Mouse (Mus musculus) left cerebral cortex, postnatal 14 days (tissue): ENCODE measurements at regions not wholly inside any gene's neighbourhood (a gene's known extent, or its start where the extent isn't known, plus 50 kb on each side); places are given as distances from the start of the nearest gene placed in this dataset.

Experiments
- DNase-seq, 2 experiments: peaks; one replicate each; pipeline ENCODE4 v3.0.0; 2021 to 2022; ENCODE audit warnings: low spot score in 2 of 2, mixed read lengths in 1 of 2
- intact Hi-C: fragments of 180-260 bp; cut with DNase I; formaldehyde crosslinking; loops from one replicate; pipeline ENCODE4 v1.15.1; 2025

GRCm38 (mm10) chr8:49845575-49845974 is 1001.8 kb upstream of the Tenm3 start:
- intact Hi-C loops = no loop called here
- no peak for DNase-seq

- DNase-seq = no peak
- intact Hi-C loops = no loop called here
Observed at GRCm38 (mm10) chr8:49831970-49832369, 988.2 kb upstream of the Tenm3 start.

GRCm38 (mm10) chr8:49829345-49829744 is 985.6 kb upstream of the Tenm3 start:
- intact Hi-C loops = no loop called here
- DNase-seq = peak; percentile 67 to 84

DNA sequence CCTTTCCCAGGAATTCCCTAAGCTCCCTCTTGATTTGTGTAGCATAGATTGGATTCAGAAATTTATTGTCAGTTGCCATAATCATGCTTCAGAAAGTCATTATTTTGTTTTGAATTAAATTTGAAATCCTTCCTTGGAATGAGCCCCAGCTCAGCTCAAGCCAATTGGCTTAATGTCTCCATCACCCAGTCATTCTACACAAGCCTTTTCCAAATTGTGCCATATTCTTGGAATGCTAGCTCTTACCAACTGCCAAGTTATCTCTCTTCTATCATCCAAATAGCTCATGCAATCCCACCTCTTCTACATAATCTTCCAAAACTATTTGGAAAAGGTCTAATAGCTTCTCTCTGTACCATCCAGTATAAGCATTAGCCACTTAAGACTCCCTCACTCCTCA is 982.5 kb upstream of the Tenm3 start:
- intact Hi-C loops = no loop called here
- peak in 1 of 2 experiments; percentile 3 for DNase-seq

DNA sequence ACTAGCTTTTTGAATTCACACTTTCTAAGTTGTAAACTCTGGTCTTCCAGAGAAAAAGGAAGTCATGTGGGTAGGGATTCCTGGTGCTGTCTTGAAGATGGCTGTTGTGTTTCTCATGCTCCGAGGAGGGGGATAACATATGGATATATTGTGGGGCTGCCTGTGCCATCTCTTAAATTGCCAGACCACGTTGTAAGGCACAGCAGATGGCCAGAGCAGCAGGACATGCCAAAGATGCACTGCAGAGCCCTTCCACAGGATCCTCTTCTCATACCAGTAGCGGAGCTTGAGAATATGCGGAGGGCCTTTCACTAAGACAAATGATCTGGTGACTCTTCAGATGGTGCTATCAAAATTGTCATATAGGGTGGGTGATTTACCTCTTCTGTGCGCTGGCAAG is 981.2 kb upstream of the Tenm3 start:
- intact Hi-C loops = no loop called here
- DNase-seq = no peak

DNA sequence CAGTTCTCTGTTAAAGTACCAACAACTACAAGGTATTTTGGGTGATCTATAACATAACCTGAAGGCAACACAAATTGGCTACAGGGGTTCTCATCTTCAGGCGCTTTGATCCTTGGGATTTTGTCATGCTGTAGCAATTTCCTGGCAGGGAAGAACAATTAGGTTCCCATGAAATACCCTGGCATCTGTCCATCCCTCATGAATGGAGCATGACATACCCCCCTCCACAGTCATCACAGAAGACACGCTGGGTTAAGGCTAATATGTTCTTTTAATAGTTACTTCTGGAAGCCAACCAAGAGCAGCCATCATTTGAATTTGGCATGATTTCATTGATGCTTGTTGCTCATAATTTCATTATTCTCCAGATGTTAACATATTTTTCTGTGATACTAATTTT is 979.0 kb upstream of the Tenm3 start:
- no peak for DNase-seq
- intact Hi-C loops = no loop called here

DNA sequence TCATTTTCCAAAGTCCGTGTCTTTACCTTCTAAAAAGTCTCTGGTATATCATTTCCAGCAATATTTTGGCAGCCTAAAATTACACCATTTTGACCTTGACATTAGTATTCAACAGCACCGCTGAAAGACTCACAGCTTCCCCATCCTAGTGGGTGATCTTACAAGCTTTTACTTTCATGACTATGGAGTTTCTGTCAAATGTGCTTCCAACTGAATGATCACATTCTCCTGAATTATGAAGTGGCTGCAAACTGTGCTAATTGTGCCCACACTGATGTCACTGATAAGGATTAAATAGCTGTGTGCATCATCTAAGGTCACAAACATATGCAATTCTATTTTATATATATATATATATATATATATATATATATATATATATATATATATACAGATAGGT is 955.5 kb upstream of the Tenm3 start:
- no peak for DNase-seq
- intact Hi-C loops = no loop called here

- intact Hi-C loops = no loop called here
- no peak for DNase-seq
Observed at GRCm38 (mm10) chr8:49796741-49797140, 953.0 kb upstream of the Tenm3 start.

GRCm38 (mm10) chr8:49794491-49794890 is 950.7 kb upstream of the Tenm3 start:
- no peak for DNase-seq
- intact Hi-C loops = no loop called here

GRCm38 (mm10) chr8:49769829-49770228 is 926.1 kb upstream of the Tenm3 start:
- no peak for DNase-seq
- intact Hi-C loops = no loop called here

DNA sequence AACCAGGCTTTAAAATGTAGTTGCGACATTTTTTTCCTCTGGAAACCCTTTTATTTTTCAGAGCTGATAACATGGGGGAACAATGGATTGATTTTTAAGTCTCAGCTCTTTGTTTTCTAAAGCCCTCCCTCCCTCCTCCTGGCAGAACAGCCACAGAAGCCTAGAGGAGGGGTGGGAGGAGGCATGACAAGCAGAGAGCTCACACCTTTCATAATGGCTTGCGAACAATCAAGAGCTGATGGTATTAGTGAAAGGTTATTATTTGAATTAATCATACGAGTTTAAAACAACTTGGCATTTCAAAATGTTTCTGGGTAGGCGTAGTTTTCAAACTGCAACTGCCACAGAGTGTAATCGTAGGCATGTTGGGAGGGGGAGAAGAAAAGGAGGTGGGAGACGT is 894.3 kb upstream of the Tenm3 start:
- intact Hi-C loops = no loop called here
- peak in 1 of 2 experiments; percentile 9 for DNase-seq

- no peak for DNase-seq
- intact Hi-C loops = no loop called here
Observed at GRCm38 (mm10) chr8:49729156-49729555, 885.4 kb upstream of the Tenm3 start.

GRCm38 (mm10) chr8:49712371-49712770 is 868.6 kb upstream of the Tenm3 start:
- DNase-seq = no peak
- intact Hi-C loops = no loop called here

- peak; percentile 22 to 29 for DNase-seq
- intact Hi-C loops = loop anchor here (5.0 kb wide), 1 partner anchor 1486 kb away; no protein-coding TSS in a partner anchor
Observed at GRCm38 (mm10) chr8:49708701-49709100, 865.0 kb upstream of the Tenm3 start.

GRCm38 (mm10) chr8:49699058-49699457 is 855.3 kb upstream of the Tenm3 start:
- no peak for DNase-seq
- intact Hi-C loops = no loop called here

DNA sequence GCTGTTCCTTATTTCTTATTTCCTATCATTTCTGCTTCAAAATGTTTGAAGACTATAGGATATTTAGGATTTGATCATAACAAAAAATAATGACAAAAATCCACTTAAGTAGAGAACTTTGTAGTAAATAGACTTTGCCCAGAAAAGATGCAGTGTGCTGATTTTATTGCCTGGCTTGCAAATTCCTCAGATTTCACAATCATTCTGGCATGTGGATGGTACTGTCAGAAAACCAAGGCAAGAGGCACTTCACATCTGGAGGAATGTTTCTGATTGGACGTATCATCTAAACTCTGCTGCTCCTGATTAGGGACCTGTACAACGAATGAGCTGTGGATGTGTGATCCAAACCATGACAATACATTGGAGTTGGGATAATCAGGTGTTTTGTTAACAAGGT is 853.0 kb upstream of the Tenm3 start:
- intact Hi-C loops = no loop called here
- no peak for DNase-seq
